Comparison of ENCODE assay signal across 15 mouse cellular contexts in genomic region chr14:117916577-117916976, GRCm38 (mm10).
"Had no signal": no experiment of that assay in that cellular context is flagged by ENCODE, and none has a peak within 500 bp of the region (broad histone marks: within the 10 kb centered on the region; RNA-seq: fewer than 3 reads in every experiment).

No protein-coding gene starts in this region.

- H3K9me3 ChIP-seq: midbrain, embryonic 10.5 days; midbrain, embryonic 12.5 days; neural tube, embryonic 13.5 days; stomach, embryonic 15.5 days had no signal

- H3K4me3 ChIP-seq: midbrain, embryonic 10.5 days; midbrain, embryonic 12.5 days; myocyte; neural tube, embryonic 13.5 days; stomach, embryonic 15.5 days had no signal

- H3K27me3 ChIP-seq: midbrain, embryonic 12.5 days; neural tube, embryonic 13.5 days; stomach, embryonic 15.5 days had no signal

- DNase-seq: lung, embryonic 14.5 days; lung, postnatal 10 days; lung, postnatal 4 days; midbrain, embryonic 14.5 days; right cerebral cortex, postnatal 14 days; thymus, adult 2 months; thymus, postnatal 25 days; thymus, postnatal 4 days had no signal

- ATAC-seq: midbrain, embryonic 16.5 days had no signal

- H3K9ac ChIP-seq: lung, embryonic 14.5 days; midbrain, embryonic 12.5 days; neural tube, embryonic 13.5 days; stomach, embryonic 15.5 days had no signal

- H3K36me3 ChIP-seq: midbrain, embryonic 10.5 days; midbrain, embryonic 12.5 days; neural tube, embryonic 13.5 days; stomach, embryonic 15.5 days had no signal

- H3K4me1 ChIP-seq: midbrain, embryonic 12.5 days; neural tube, embryonic 13.5 days; stomach, embryonic 15.5 days had no signal

- H3K4me2 ChIP-seq: lung, embryonic 14.5 days; midbrain, embryonic 12.5 days; neural tube, embryonic 13.5 days; stomach, embryonic 15.5 days had no signal

- H3K27ac ChIP-seq: midbrain, embryonic 10.5 days; midbrain, embryonic 12.5 days; neural tube, embryonic 13.5 days; stomach, embryonic 15.5 days; stomach, postnatal 0 days had no signal
